Mouse (Mus musculus) CD8-positive naive resting alpha-beta T cell, adult 57 days (primary cell): Measurements from ENCODE around the gene Mrps9. TPM values are rescaled to one million over a fixed set of nuclear protein-coding genes. Genes with fewer than 3 reads are reported as not detected.

Experiments used
- total RNA-seq: library from RNA; stranded (reverse); gene quantifications from one replicate; pipeline ENCODE4 v1.2.4, GENCODE M21; 2023

The Mrps9 gene
- 56.0 TPM for total RNA-seq

GRCm38 (mm10) chr1:42850663-42851397 lies at the start of gene Mrps9:
Gene Mrps9, plus strand, starts transcription at chr1:42851233.

GRCm38 (mm10) chr1:42952734-42953481 lies 101.9 kb downstream of the Mrps9 start, which contains the start of gene Gpr45:
Gene Gpr45, plus strand, starts transcription at chr1:42952872.

Other genes starting within 250 kb of the Mrps9 start
- gene Pou3f3, start 155.5 kb upstream of the Mrps9 start, total RNA-seq: not detected
- gene Gpr45, start 101.6 kb downstream of the Mrps9 start, total RNA-seq: 0.24 TPM
- 26.8 TPM for gene Tgfbrap1, start 247.4 kb downstream of the Mrps9 start, total RNA-seq
- gene AI597479, start 247.5 kb downstream of the Mrps9 start, total RNA-seq: 6.0 TPM